Mouse (Mus musculus) CH12.LX (cell line): Measurements from ENCODE around the gene Hoxb2.

Experiments used
- CTCF ChIP-seq, 2 experiments: IDR thresholded peaks in 1 of 2; conservative IDR thresholded peaks in 1 of 2; 2 replicates each; pipeline ENCODE4 v1.5.1; 2011 to 2012; ENCODE audit warnings: low read depth in 2 of 2, low read length in 2 of 2, improper control_type of control experiment in 1 of 2, inconsistent platforms in 1 of 2, mild to moderate bottlenecking in 1 of 2, moderate library complexity in 1 of 2
- E2F4 ChIP-seq: IDR thresholded peaks from 2 replicates; pipeline ENCODE4 v1.6.1; 2011; ENCODE audit warnings: low read depth, low read length, improper control_type of control experiment; ENCODE audit not compliant: insufficient replicate concordance
- NELFE ChIP-seq: IDR thresholded peaks from 2 replicates; pipeline ENCODE4 v1.6.1; 2011; ENCODE audit warnings: low read depth, low read length, improper control_type of control experiment
- POLR2A ChIP-seq: IDR thresholded peaks from 2 replicates; pipeline ENCODE4 v1.6.1; 2011; ENCODE audit warnings: low read depth, mild to moderate bottlenecking, improper control_type of control experiment, low read length
- SMC3 ChIP-seq: IDR thresholded peaks from 2 replicates; pipeline ENCODE4 v1.6.1; 2011; ENCODE audit warnings: low read depth, low read length, improper control_type of control experiment

DNA sequence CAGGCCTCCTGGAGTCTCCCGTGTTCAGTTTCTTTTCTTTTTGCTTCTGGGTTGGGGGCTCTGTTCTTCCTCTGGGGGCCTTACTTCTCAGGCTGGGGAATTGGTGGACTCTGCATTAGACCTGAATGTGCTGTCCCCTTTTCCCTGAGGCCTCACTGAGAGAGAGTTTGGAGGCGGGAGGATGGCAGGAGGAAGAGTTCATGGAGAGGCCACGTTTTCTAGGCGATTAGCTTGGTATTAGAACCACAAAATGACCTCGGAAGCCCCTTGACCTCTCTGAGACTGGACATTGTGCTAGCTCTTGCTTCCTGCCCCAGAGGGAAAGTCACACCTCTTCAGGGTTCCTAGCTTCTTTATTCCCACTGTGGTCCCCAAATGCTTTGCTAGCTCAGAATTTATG, 26.2 kb upstream of the Hoxb2 start:
- TF ChIP-seq NELFE (no peak), POLR2A (no peak), E2F4 (no peak), CTCF (conservative IDR thresholded peaks at IDR 0.05 in 1 of 2, IDR thresholded peaks at IDR 0.05 in 1 of 2; ENCODE audit: low read depth in 2 of 2, low read length in 2 of 2) (no peak), SMC3 (no peak)
